Mouse (Mus musculus) embryonic fibroblast, embryonic 13.5 days (primary cell): ENCODE data around the gene A830005F24Rik.

Source experiments
- CTCF ChIP-seq: IDR thresholded peaks from 2 replicates; pipeline ENCODE4 v1.5.1; 2011; ENCODE audit warnings: mild to moderate bottlenecking, control low read depth, low read length, moderate library complexity, borderline replicate concordance; ENCODE audit not compliant: insufficient read depth
- POLR2A ChIP-seq: IDR thresholded peaks from 2 replicates; pipeline ENCODE4 v1.6.1; 2011; ENCODE audit warnings: low read depth, mild to moderate bottlenecking, control low read depth, low read length, moderate library complexity

DNA sequence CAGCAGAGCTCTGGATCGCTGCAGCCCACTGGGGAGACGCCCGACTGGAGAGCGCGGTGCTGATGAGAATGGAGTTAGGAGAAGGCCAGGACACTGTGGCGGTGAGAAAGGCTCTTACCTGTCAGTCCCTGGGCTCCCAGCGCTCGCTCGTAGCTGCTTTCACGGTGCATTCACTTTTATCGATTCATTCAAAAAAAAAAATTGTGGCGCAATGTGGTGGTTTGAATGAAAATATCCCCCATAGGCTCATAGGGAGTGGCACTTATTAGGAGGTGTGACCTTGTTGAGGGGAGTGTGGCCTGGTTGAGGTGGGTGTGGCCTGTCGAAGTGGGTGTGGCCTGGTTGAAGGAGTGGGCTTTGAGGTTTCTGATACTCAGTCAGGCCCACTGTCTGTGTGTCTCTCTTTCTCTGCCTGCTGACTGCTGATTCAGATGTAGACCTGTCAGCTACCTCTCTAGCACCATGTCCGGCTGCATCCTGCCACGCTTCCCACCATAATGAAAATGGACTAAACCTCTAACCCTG, 44.7 kb upstream of the A830005F24Rik start:
- TF ChIP-seq CTCF (no peak), POLR2A (no peak)
